Mouse (Mus musculus) C2C12 (cell line): ENCODE measurements at regions not wholly inside any gene's neighbourhood (a gene's known extent, or its start where the extent isn't known, plus 50 kb on each side); places are given as distances from the start of the nearest gene placed in this dataset.

Source experiments
- CEBPB ChIP-seq: IDR thresholded peaks from one replicate; pipeline ENCODE4 v1.6.1; 2011; ENCODE audit warnings: low read depth, mild to moderate bottlenecking, control low read depth, moderate library complexity
- CTCF ChIP-seq: IDR thresholded peaks from one replicate; pipeline ENCODE4 v1.5.1; 2011; ENCODE audit not compliant: control insufficient read depth, insufficient read depth, insufficient read length
- MYOD1 ChIP-seq: IDR thresholded peaks from one replicate; pipeline ENCODE4 v1.6.1; 2011; ENCODE audit warnings: low read depth; ENCODE audit not compliant: control insufficient read depth, insufficient read length
- MYOG ChIP-seq: IDR thresholded peaks from one replicate; pipeline ENCODE4 v1.6.1; 2011; ENCODE audit not compliant: control insufficient read depth, insufficient read length; ENCODE audit errors: extremely low read depth
- USF1 ChIP-seq: IDR thresholded peaks from one replicate; pipeline ENCODE4 v1.6.1; 2011; ENCODE audit warnings: low read depth, mild to moderate bottlenecking, control low read depth, moderate library complexity

- TF ChIP-seq USF1, result no peak
- no peak for TF ChIP-seq CTCF
- TF ChIP-seq MYOG, result no peak
- TF ChIP-seq MYOD1, result no peak
- TF ChIP-seq CEBPB, result peak; percentile 36
Observed at GRCm38 (mm10) chr9:75960587-75961349, 53.9 kb upstream of the Hmgcll1 start.
